Mouse (Mus musculus) ES-CJ7 (cell line): Measurements from ENCODE around the gene Ccdc69.

ENCODE experiments used
- DNase-seq: peaks from one replicate; pipeline ENCODE4 v3.0.0; 2011; ENCODE audit warnings: low read depth, low spot score

Gene Ccdc69

GRCm38 (mm10) chr11:55041348-55041747 is 36.6 kb downstream of the Ccdc69 start:
- peak; percentile 73 for DNase-seq

GRCm38 (mm10) chr11:55039591-55039990 is 38.3 kb downstream of the Ccdc69 start:
- peak; percentile 85 for DNase-seq

- peak; percentile 55 for DNase-seq
Measured at GRCm38 (mm10) chr11:55036601-55037000, 41.3 kb downstream of the Ccdc69 start.

- DNase-seq: peak; percentile 80
Measured at GRCm38 (mm10) chr11:55033040-55033660, 44.8 kb downstream of the Ccdc69 start, which contains the start of gene Anxa6. TSS of gene Anxa6 (minus strand) at chr11:55033445.

GRCm38 (mm10) chr11:55032286-55032685 is 45.6 kb downstream of the Ccdc69 start:
- peak; percentile 56 for DNase-seq

GRCm38 (mm10) chr11:55031991-55032280 is 46.0 kb downstream of the Ccdc69 start:
- DNase-seq: no peak

- no peak for DNase-seq
Measured at GRCm38 (mm10) chr11:55031211-55031990, 46.5 kb downstream of the Ccdc69 start.

GRCm38 (mm10) chr11:55028509-55028908 is 49.4 kb downstream of the Ccdc69 start:
- DNase-seq: no peak

GRCm38 (mm10) chr11:55027204-55027855 is 50.6 kb downstream of the Ccdc69 start:
- no peak for DNase-seq

- DNase-seq: no peak
Measured at GRCm38 (mm10) chr11:55025896-55026295, 52.0 kb downstream of the Ccdc69 start.

GRCm38 (mm10) chr11:55023583-55023982 is 54.3 kb downstream of the Ccdc69 start:
- no peak for DNase-seq

GRCm38 (mm10) chr11:55023049-55023564 is 54.8 kb downstream of the Ccdc69 start:
- no peak for DNase-seq

- DNase-seq: no peak
Measured at GRCm38 (mm10) chr11:55022508-55022907, 55.4 kb downstream of the Ccdc69 start.

- no peak for DNase-seq
Measured at GRCm38 (mm10) chr11:55021859-55022258, 56.1 kb downstream of the Ccdc69 start.

- DNase-seq: no peak
Measured at GRCm38 (mm10) chr11:55021458-55021857, 56.5 kb downstream of the Ccdc69 start.

GRCm38 (mm10) chr11:55019711-55020110 is 58.2 kb downstream of the Ccdc69 start:
- DNase-seq: no peak

GRCm38 (mm10) chr11:55018034-55018433 is 59.9 kb downstream of the Ccdc69 start:
- DNase-seq: no peak

- no peak for DNase-seq
Measured at GRCm38 (mm10) chr11:55017201-55017600, 60.7 kb downstream of the Ccdc69 start.

GRCm38 (mm10) chr11:55016758-55017157 is 61.2 kb downstream of the Ccdc69 start:
- no peak for DNase-seq

- DNase-seq: no peak
Measured at GRCm38 (mm10) chr11:55015831-55016241, 62.1 kb downstream of the Ccdc69 start.

GRCm38 (mm10) chr11:55015264-55015663 is 62.7 kb downstream of the Ccdc69 start:
- DNase-seq: no peak

- no peak for DNase-seq
Measured at GRCm38 (mm10) chr11:55013802-55014201, 64.1 kb downstream of the Ccdc69 start.
